Mouse (Mus musculus) kidney, postnatal 25 days (tissue): Measurements from ENCODE around the gene Tnrc6a.

Experiments used
- DNase-seq, 2 experiments: peaks; one replicate each; pipeline ENCODE4 v3.0.0; 2021; ENCODE audit warnings: mixed read lengths in 2 of 2

Tnrc6a gene

DNA sequence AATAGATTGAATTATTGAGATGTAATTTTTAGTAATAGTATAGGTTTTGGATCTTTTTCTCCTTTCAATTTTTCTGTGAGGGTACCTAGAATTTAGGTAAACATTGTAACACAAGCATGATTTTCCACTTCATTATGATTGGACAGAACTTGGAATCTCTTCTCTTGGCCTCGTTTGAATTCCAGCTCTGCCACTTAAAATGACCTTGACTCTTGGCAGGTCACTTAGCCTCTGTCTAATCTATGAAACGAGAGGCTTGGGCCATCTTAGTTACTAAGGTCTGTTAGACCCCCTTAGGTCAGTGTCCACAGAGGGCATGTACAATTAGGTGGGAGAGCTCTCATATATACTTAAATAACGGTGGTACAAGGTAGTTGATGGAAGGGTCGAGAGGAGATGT lies 2.4 kb downstream of the Tnrc6a start:
- no peak for DNase-seq

- no peak for DNase-seq
Measured at GRCm38 (mm10) chr7:123127301-123127700, 3.6 kb downstream of the Tnrc6a start.

DNA sequence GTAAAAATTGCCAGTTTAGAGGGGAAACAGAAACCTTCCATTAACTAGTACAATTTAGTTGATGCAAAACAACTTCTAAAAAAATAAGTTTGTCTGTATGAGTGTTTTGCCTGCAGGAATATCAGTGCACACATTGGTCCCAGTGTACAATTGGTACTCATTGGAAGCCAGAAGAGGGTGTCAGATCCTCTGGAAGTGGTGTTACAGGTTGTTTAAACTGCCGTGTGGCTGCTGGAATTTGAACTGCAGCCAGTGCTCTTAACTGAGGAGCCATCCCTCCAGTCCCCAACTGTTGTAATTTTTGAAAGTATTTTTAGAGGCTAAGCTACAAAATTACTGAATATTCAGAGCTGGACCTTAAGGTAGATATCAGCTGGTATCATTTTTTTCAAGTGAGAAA lies 4.3 kb downstream of the Tnrc6a start:
- DNase-seq = no peak

- no peak for DNase-seq
Measured at GRCm38 (mm10) chr7:123129061-123129460, 5.4 kb downstream of the Tnrc6a start.

DNA sequence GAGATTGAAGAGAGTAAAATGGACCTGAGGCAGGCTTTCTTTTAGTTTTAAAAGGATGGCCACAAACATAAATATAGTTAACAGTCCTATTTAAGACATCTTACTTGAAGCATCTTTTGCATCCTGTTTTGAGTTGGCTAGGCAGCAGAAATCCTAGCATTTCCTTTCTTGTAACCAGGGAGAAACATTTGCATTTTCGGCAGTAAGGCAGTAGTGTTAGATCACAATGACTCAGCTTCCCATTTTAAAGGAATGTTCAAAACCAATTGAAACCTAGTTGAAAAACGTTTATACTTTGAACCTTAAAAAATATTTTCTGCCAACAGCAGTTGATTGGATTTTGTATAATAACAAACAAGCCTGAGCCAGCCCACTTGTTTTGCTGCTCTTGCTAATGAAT lies 6.5 kb downstream of the Tnrc6a start:
- DNase-seq = no peak

- DNase-seq = no peak
Measured at GRCm38 (mm10) chr7:123132401-123132800, 8.7 kb downstream of the Tnrc6a start.

- DNase-seq = no peak
Measured at GRCm38 (mm10) chr7:123134876-123135275, 11.2 kb downstream of the Tnrc6a start.

- DNase-seq = no peak
Measured at GRCm38 (mm10) chr7:123135655-123136054, 12.0 kb downstream of the Tnrc6a start.

DNA sequence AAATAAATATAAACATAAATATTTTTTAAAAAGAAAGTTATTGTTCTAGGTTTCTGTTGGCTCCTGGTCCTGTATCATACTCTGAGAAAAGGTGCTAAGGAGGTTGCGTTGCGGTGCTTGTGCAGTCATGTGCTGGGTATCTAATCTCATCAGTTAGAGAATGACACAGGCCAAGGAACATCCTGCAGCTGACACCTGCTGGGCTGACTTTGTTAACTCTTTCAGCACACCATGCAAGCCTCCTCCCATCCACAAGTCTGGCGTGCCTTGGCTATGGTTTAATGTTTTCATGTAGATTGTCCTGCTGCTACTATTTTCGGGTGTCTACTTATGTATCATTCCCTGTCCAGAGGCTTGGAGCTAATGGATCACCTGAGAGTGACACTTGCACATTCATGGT lies 14.3 kb downstream of the Tnrc6a start:
- DNase-seq = no peak

DNA sequence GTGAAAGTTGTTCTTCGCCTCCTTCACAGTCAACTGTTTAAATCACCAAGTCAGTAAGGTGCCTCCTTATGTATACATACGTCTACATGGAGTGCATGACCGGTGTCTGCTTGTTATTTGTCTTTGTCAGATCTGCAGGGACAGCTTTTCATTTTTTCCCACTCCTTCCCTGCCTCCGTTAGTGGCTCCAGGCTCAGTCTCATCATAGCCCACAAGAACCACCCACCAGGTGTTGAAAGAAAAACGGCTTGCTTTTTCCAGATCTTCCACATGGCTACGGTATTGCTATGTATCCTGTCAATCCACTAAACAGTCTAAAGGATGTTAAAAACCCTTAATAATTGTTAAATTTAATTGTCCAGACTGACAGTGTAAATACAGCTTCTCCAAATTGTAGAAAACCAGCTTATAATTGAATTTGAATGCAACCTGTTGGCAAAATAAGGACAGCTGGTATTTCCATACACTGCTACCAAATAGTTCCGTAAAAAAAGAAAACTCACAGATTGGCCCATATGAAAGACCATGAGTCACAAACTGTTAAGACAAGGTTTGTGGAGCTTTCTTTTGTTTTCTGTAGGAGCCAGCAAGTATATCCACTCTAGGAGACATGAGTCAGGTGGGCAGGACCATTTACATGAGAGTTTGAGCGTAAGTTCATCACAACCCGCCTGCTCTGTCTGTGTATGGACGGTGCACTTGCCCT lies 22.6 kb downstream of the Tnrc6a start:
- DNase-seq = no peak

- DNase-seq = no peak
Measured at GRCm38 (mm10) chr7:123147787-123148186, 24.1 kb downstream of the Tnrc6a start.

DNA sequence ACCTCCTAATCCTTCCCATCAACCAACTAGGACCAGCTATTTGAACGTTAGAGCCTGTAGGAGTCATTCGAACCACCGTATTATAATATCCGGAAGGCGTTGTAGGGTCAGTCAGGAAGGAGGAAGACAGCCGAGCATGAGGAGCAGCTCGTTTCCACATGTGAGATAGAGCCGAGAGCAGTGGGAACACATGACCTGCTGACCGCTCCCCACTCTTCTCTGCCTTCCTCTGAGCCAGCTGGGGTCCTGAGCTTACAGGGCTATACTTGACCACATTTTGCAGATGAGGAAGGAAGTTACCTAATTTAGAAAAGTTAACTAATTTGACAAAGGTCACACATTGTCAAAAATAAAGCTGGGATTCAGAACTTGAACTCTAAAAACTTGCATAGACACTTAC lies 25.2 kb downstream of the Tnrc6a start:
- no peak for DNase-seq

- no peak for DNase-seq
Measured at GRCm38 (mm10) chr7:123162346-123162745, 38.7 kb downstream of the Tnrc6a start.

GRCm38 (mm10) chr7:123167436-123167835 lies 43.8 kb downstream of the Tnrc6a start:
- DNase-seq = no peak

- DNase-seq = no peak
Measured at GRCm38 (mm10) chr7:123169618-123170017, 45.9 kb downstream of the Tnrc6a start.

DNA sequence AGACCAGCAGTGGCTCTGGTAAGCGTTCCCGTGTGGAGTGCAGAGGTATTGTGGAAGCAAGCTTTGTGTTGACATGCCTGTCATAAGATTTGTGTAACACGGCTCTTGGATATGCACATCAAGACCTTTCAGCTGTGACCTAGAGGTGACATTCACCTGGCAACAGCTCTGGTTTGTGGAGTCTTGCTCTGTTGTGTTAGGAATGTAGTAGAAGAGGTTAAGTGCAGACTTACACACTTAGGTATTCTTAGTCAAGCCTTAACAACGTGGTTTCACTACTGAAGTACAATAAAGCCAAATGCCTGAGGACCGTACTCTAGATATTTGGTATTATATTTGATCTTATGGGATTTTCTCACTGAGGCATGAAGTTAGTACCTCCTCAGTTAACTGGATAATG lies 48.4 kb downstream of the Tnrc6a start:
- no peak for DNase-seq

- no peak for DNase-seq
Measured at GRCm38 (mm10) chr7:123177215-123177614, 53.5 kb downstream of the Tnrc6a start.

DNA sequence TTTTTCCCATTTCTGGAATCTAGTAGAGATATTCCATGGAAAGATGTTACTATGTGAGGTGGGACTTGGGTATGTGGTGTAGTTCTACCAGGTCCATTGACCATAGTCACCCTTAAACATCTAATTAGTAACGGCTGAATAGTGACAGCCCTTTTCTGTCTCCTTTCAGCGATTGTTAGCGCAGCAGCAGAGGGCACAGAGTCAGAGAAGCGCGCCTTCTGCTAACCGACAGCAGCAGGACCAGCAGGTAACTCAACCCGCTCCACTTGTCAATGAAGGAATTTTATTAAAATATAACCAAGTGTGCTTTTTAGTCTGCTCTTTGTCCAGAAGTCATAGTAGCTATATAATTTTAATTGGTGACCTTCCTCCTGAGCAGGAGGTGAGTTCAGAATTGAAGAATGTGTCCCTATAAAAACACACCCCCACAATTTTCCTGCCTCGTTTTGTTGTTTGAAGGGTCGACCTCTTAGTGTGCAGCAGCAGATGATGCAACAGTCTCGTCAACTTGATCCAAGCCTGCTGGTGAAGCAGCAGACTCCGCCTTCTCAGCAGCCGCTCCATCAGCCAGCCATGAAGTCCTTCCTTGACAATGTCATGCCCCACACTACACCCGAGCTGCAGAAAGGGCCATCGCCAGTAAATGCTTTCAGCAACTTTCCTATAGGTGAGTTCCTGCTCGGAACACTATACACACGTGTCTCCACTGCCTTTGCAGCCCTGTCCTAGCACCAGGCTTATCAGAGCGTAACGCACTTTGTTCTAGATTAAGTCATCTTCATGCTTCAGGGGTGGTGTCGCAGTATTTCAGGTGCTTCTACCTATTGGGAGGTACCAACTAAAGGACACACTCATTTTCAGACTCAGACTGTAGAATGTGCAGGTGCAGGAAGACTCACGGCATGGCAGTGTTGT lies 58.4 kb downstream of the Tnrc6a start:
- DNase-seq = peak; percentile 46 to 79

- peak in 1 of 2 experiments; percentile 51 for DNase-seq
Measured at GRCm38 (mm10) chr7:123184891-123185290, 61.2 kb downstream of the Tnrc6a start.

GRCm38 (mm10) chr7:123186463-123186862 lies 62.8 kb downstream of the Tnrc6a start:
- DNase-seq = peak in 1 of 2 experiments; percentile 49

DNA sequence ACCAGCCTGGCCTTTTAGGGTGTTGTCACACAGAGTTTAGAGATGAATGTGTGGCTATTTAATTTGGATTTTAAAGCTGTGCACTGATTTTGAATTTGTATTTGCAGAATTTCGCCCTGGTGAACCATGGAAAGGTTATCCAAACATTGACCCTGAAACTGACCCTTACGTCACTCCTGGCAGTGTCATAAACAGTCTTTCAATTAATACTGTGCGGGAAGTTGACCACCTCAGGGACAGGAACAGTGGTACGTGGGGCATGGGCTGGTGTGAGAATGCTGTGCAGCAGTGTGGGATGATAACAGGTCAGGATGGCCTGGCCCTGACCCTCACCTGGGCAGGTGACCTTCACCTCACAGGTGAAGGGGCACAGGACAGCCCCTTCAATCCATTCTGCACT lies 63.6 kb downstream of the Tnrc6a start:
- no peak for DNase-seq

GRCm38 (mm10) chr7:123188462-123188861 lies 64.8 kb downstream of the Tnrc6a start:
- DNase-seq = no peak

- no peak for DNase-seq
Measured at GRCm38 (mm10) chr7:123189762-123190161, 66.1 kb downstream of the Tnrc6a start.

DNA sequence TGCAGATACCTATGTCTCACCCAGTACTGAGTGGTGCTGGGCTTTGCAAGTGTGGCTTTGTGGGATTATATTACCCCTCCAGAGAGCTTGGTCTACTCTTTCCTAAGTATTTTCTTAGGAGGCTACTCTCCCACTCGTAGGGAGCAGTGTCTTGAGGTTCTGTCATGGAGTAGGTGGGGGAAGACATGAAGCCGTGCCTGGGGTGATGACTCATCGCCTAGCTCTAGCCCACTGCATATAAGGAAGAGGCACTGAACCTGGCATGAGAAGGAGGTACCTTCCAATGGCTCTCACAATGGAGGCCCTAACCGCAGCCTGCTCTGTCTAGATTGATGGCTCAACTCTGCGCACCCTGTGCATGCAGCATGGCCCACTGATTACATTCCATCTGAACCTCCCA lies 68.0 kb downstream of the Tnrc6a start:
- no peak for DNase-seq
